Mouse (Mus musculus) frontal cortex, postnatal 10 days (tissue): ENCODE measurements at regions not wholly inside any gene's neighbourhood (a gene's known extent, or its start where the extent isn't known, plus 50 kb on each side); places are given as distances from the start of the nearest gene placed in this dataset.
A peak's percentile ranks its signal among the peaks of the same experiment; 100 is the strongest.
"Not testable (repeated sequence)": the region's sequence is repeated elsewhere in the genome, so short reads cannot be mapped to it uniquely, and the experiment has no call there.

ENCODE experiments used
- DNase-seq, 2 experiments: peaks; one replicate each; pipeline ENCODE4 v3.0.0; 2022; ENCODE audit warnings: low spot score in 2 of 2, mixed read lengths in 1 of 2

GRCm38 (mm10) chr2:39420696-39421095, 194.4 kb upstream of the Ppp6c start:
- DNase-seq: no peak

GRCm38 (mm10) chr2:39400336-39400735, 174.1 kb upstream of the Ppp6c start:
- DNase-seq: no peak

- DNase-seq: no peak
Observed at GRCm38 (mm10) chr2:39399523-39399922, 173.3 kb upstream of the Ppp6c start.

- no peak for DNase-seq
Observed at GRCm38 (mm10) chr2:39394643-39395042, 168.4 kb upstream of the Ppp6c start.

GRCm38 (mm10) chr2:39377264-39377663, 151.0 kb upstream of the Ppp6c start:
- DNase-seq: no peak

GRCm38 (mm10) chr2:39373068-39373779, 147.0 kb upstream of the Ppp6c start:
- DNase-seq: peak; percentile 84 to 90

GRCm38 (mm10) chr2:39344207-39344606, 118.0 kb upstream of the Ppp6c start:
- DNase-seq: no peak

GRCm38 (mm10) chr2:39340406-39340805, 114.2 kb upstream of the Ppp6c start:
- no peak for DNase-seq

GRCm38 (mm10) chr2:39338832-39339649, 112.8 kb upstream of the Ppp6c start:
- no peak for DNase-seq

GRCm38 (mm10) chr2:39337524-39337923, 111.3 kb upstream of the Ppp6c start:
- DNase-seq: no peak

- DNase-seq: no peak
Observed at GRCm38 (mm10) chr2:39325715-39326493, 99.7 kb upstream of the Ppp6c start.

- not testable (repeated sequence) for DNase-seq
Observed at GRCm38 (mm10) chr2:39325122-39325521, 98.9 kb upstream of the Ppp6c start.

- DNase-seq: no peak
Observed at GRCm38 (mm10) chr2:39299798-39300382, 73.6 kb upstream of the Ppp6c start.

- DNase-seq: no peak
Observed at GRCm38 (mm10) chr2:39299290-39299689, 73.0 kb upstream of the Ppp6c start.

GRCm38 (mm10) chr2:39295435-39295834, 69.2 kb upstream of the Ppp6c start:
- DNase-seq: no peak

GRCm38 (mm10) chr2:39278218-39278617, 52.0 kb upstream of the Ppp6c start:
- DNase-seq: no peak
